16 mouse cellular contexts compared by ENCODE assay signal in genomic region chr14:59395281-59395680, GRCm38 (mm10).
"Had no signal": no experiment of that assay in that cellular context is flagged by ENCODE, and none has a peak within 500 bp of the region (broad histone marks: within the 10 kb centered on the region; RNA-seq: fewer than 3 reads in every experiment).

Gene Phf11c (minus strand): TSS chr14:59395381.

- H3K9me3 ChIP-seq: neural tube, embryonic 12.5 days; neural tube, embryonic 13.5 days; neural tube, embryonic 15.5 days; stomach, embryonic 15.5 days had no signal

- H3K4me3 ChIP-seq: neural tube, embryonic 12.5 days; neural tube, embryonic 13.5 days; neural tube, embryonic 15.5 days; stomach, embryonic 15.5 days had no signal

- H3K27me3 ChIP-seq: neural tube, embryonic 12.5 days; neural tube, embryonic 13.5 days; neural tube, embryonic 15.5 days; stomach, embryonic 15.5 days had no signal

- H3K9ac ChIP-seq: neural tube, embryonic 12.5 days; neural tube, embryonic 13.5 days; neural tube, embryonic 15.5 days; stomach, embryonic 15.5 days had no signal

- H3K4me2 ChIP-seq: neural tube, embryonic 12.5 days; neural tube, embryonic 13.5 days; neural tube, embryonic 15.5 days; stomach, embryonic 15.5 days had no signal

- DNase-seq: retina, postnatal 1 day; right cerebral cortex, adult 18-20 months; right cerebral cortex, postnatal 14 days; right cerebral cortex, postnatal 25 days; right cerebral cortex, postnatal 4 days; spleen, adult 18-20 months; thymus, adult 18-20 months; thymus, adult 2 months; thymus, postnatal 14 days; thymus, postnatal 25 days; thymus, postnatal 36 days; thymus, postnatal 4 days had no signal

- H3K27ac ChIP-seq: neural tube, embryonic 12.5 days; neural tube, embryonic 13.5 days; neural tube, embryonic 15.5 days; stomach, embryonic 15.5 days had no signal

- H3K36me3 ChIP-seq: neural tube, embryonic 13.5 days; neural tube, embryonic 15.5 days; stomach, embryonic 15.5 days had no signal

- H3K4me1 ChIP-seq: neural tube, embryonic 12.5 days; neural tube, embryonic 13.5 days; neural tube, embryonic 15.5 days; stomach, embryonic 15.5 days had no signal
